26 mouse cellular contexts compared by ENCODE assay signal in genomic region chr7:80711496-80711895, GRCm38 (mm10). TPM values are rescaled to one million over a fixed set of nuclear protein-coding genes. Genes with fewer than 3 reads are reported as not detected.
DNase-seq lines count a peak whose midpoint lies in the region; ATAC-seq and TF ChIP-seq lines count a peak whose summit lies in the region.
"Had no signal": no experiment of that assay in that cellular context is flagged by ENCODE, and none has a peak within 500 bp of the region (broad histone marks: within the 10 kb centered on the region; RNA-seq: fewer than 3 reads in every experiment).

No protein-coding gene starts in this region.

- H3K4me1 ChIP-seq in liver, adult 2 months (ENCODE audit: control insufficient read depth, insufficient read depth, low read length) = no peaks in the 10 kb centered on the region
- H3K4me1 ChIP-seq in liver, postnatal 0 days (ENCODE audit: insufficient read depth) = no peaks in the 10 kb centered on the region
- no peaks in the 10 kb centered on the region for H3K4me1 ChIP-seq in hindbrain, postnatal 0 days (ENCODE audit: insufficient read depth, low read length)
- no peaks in the 10 kb centered on the region for H3K4me1 ChIP-seq in hindbrain, embryonic 13.5 days (replicated peaks)
- H3K4me1 ChIP-seq: embryonic facial prominence, embryonic 10.5 days; embryonic facial prominence, embryonic 13.5 days; forebrain, embryonic 12.5 days; forebrain, embryonic 15.5 days; heart, embryonic 10.5 days; heart, embryonic 13.5 days; hindbrain, embryonic 15.5 days had no signal

- H3K79me2 ChIP-seq in liver, adult 2 months (ENCODE audit: control insufficient read depth, insufficient read depth, low read length) = no peaks in the 10 kb centered on the region

- ATAC-seq in liver, postnatal 0 days = no peak
- ATAC-seq in granulocyte monocyte progenitor cell, adult 5-6 weeks (replicated peaks; ENCODE audit: poor library complexity, severe bottlenecking) = peak; percentile 50
- ATAC-seq in hindbrain, postnatal 0 days = no peak
- ATAC-seq in hindbrain, embryonic 13.5 days (ENCODE audit: low FRiP score) = no peak
- ATAC-seq: activated CD4-positive, CD25-positive, alpha-beta regulatory T cell, adult 4 months; forebrain, embryonic 15.5 days had no signal

- no peak for TF ChIP-seq CTCF in liver, adult 2 months (IDR thresholded peaks at IDR 0.05; ENCODE audit: low read depth, low read length)
- TF ChIP-seq CTCF in liver, postnatal 0 days (IDR thresholded peaks at IDR 0.05; ENCODE audit: low read depth) = no peak
- no peak for TF ChIP-seq CTCF in hindbrain, postnatal 0 days (IDR thresholded peaks at IDR 0.05; ENCODE audit: low read depth)

- 79% methylated on average over 8 of the region's 8 CpGs for WGBS in liver, adult 2 months
- 65% methylated on average over 8 of the region's 8 CpGs for WGBS in liver, postnatal 0 days (ENCODE audit: insufficient replicate concordance)
- WGBS in hindbrain, postnatal 0 days = 79% methylated on average over 8 of the region's 8 CpGs
- WGBS in hindbrain, embryonic 13.5 days = 75% methylated on average over 8 of the region's 8 CpGs

- TF ChIP-seq EP300 in liver, postnatal 0 days (IDR thresholded peaks at IDR 0.05; ENCODE audit: low read depth) = no peak

- peaks cover 3% of the 10 kb centered on the region; the same call in 1 of the 2 replicates for H3K36me3 ChIP-seq in liver, adult 2 months (ENCODE audit: control insufficient read depth, insufficient read depth, low read length)
- H3K36me3 ChIP-seq in liver, postnatal 0 days (replicated peaks; ENCODE audit: insufficient read depth, low read length) = peaks cover 30% of the 10 kb centered on the region
- peaks cover 15% of the 10 kb centered on the region for H3K36me3 ChIP-seq in hindbrain, postnatal 0 days (ENCODE audit: insufficient read depth, low read length)
- peaks cover 45% of the 10 kb centered on the region for H3K36me3 ChIP-seq in hindbrain, embryonic 13.5 days

- no peak overlapping the region for H3K4me3 ChIP-seq in liver, adult 2 months (ENCODE audit: insufficient read depth, low read depth, low read length)
- no peak overlapping the region for H3K4me3 ChIP-seq in liver, postnatal 0 days (ENCODE audit: low read depth, low read length)
- no peak overlapping the region for H3K4me3 ChIP-seq in hindbrain, postnatal 0 days (ENCODE audit: low read length)
- no peak overlapping the region for H3K4me3 ChIP-seq in hindbrain, embryonic 13.5 days
- H3K4me3 ChIP-seq: embryonic facial prominence, embryonic 10.5 days; embryonic facial prominence, embryonic 13.5 days; erythroblast, embryonic 14.5 days; forebrain, embryonic 12.5 days; forebrain, embryonic 15.5 days; heart, adult 2 months; heart, embryonic 10.5 days; heart, embryonic 13.5 days; hindbrain, embryonic 15.5 days had no signal

- peak; percentile 9 for DNase-seq in liver, adult 2 months (ENCODE audit: extremely low read depth, low read depth, low spot score)
- no peak for DNase-seq in liver, postnatal 0 days
- DNase-seq in A20 (ENCODE audit: low read depth, low spot score) = peak; percentile 46
- no peak for DNase-seq in hindbrain, postnatal 0 days (ENCODE audit: low spot score)
- DNase-seq: adrenal gland, adult 8-10 months; adrenal gland, postnatal 25 days; cerebellum, adult 11-12 months; cerebellum, adult 8-10 months; cerebellum, postnatal 10 days; cerebellum, postnatal 36 days; embryo, embryonic 11 days; gastrocnemius, postnatal 25 days; heart, adult 2 months; heart, postnatal 14 days; heart, postnatal 4 days had no signal

- no peaks in the 10 kb centered on the region for H3K9me3 ChIP-seq in liver, postnatal 0 days (ENCODE audit: low read length)
- H3K9me3 ChIP-seq in hindbrain, postnatal 0 days (ENCODE audit: low read length) = no peaks in the 10 kb centered on the region
- no peaks in the 10 kb centered on the region for H3K9me3 ChIP-seq in hindbrain, embryonic 13.5 days
- H3K9me3 ChIP-seq: embryonic facial prominence, embryonic 10.5 days; embryonic facial prominence, embryonic 13.5 days; forebrain, embryonic 12.5 days; forebrain, embryonic 15.5 days; heart, embryonic 10.5 days; heart, embryonic 13.5 days; hindbrain, embryonic 15.5 days had no signal

- H3K27ac ChIP-seq in liver, adult 2 months (replicated peaks; ENCODE audit: insufficient read depth, low read depth, low read length) = no peak overlapping the region
- no peak overlapping the region for H3K27ac ChIP-seq in liver, postnatal 0 days (ENCODE audit: low read depth)
- no peak overlapping the region for H3K27ac ChIP-seq in hindbrain, postnatal 0 days
- H3K27ac ChIP-seq in hindbrain, embryonic 13.5 days = no peak overlapping the region
- H3K27ac ChIP-seq: embryonic facial prominence, embryonic 10.5 days; embryonic facial prominence, embryonic 13.5 days; forebrain, embryonic 12.5 days; forebrain, embryonic 15.5 days; heart, adult 2 months; heart, embryonic 10.5 days; heart, embryonic 13.5 days; hindbrain, embryonic 15.5 days had no signal

- no peak for TF ChIP-seq POLR2A in liver, adult 2 months (IDR thresholded peaks at IDR 0.05; ENCODE audit: extremely low read depth, insufficient read depth, low read length)

- H3K4me2 ChIP-seq in liver, postnatal 0 days (ENCODE audit: low read depth, low read length) = no peak overlapping the region
- H3K4me2 ChIP-seq in hindbrain, postnatal 0 days (ENCODE audit: low read depth, low read length) = no peak overlapping the region
- no peak overlapping the region for H3K4me2 ChIP-seq in hindbrain, embryonic 13.5 days
- H3K4me2 ChIP-seq: embryonic facial prominence, embryonic 13.5 days; forebrain, embryonic 12.5 days; forebrain, embryonic 15.5 days; heart, embryonic 13.5 days; hindbrain, embryonic 15.5 days had no signal

- no peaks in the 10 kb centered on the region for H3K27me3 ChIP-seq in liver, adult 2 months (ENCODE audit: control insufficient read depth, insufficient read depth, low read length)
- no peaks in the 10 kb centered on the region for H3K27me3 ChIP-seq in liver, postnatal 0 days (ENCODE audit: insufficient read depth, low read length)
- H3K27me3 ChIP-seq in hindbrain, postnatal 0 days (ENCODE audit: insufficient read depth, low read length) = no peaks in the 10 kb centered on the region
- H3K27me3 ChIP-seq in hindbrain, embryonic 13.5 days = no peaks in the 10 kb centered on the region
- H3K27me3 ChIP-seq: embryonic facial prominence, embryonic 13.5 days; forebrain, embryonic 12.5 days; forebrain, embryonic 15.5 days; heart, embryonic 13.5 days; hindbrain, embryonic 15.5 days had no signal

- H3K9ac ChIP-seq in liver, adult 2 months (ENCODE audit: low read depth, low read length) = no peak overlapping the region
- H3K9ac ChIP-seq in liver, postnatal 0 days (replicated peaks) = no peak overlapping the region
- H3K9ac ChIP-seq in hindbrain, postnatal 0 days (replicated peaks; ENCODE audit: low read length) = no peak overlapping the region
- no peak overlapping the region for H3K9ac ChIP-seq in hindbrain, embryonic 13.5 days
- H3K9ac ChIP-seq: embryonic facial prominence, embryonic 13.5 days; forebrain, embryonic 12.5 days; forebrain, embryonic 15.5 days; heart, embryonic 13.5 days; hindbrain, embryonic 15.5 days had no signal

RNA-seq across cellular contexts. Expression of gene Crtc3, which starts 22.8 kb away (rescaled TPM):
- 3.0 and 5.4 TPM in 2 replicates for total RNA-seq in liver, adult 2 months (2014; rRNA removed)
- 8.7 and 12.9 TPM in 2 replicates for polyA plus RNA-seq in liver, adult 2 months (2012; rRNA removed)
- polyA plus RNA-seq in liver, postnatal 0 days (2015; fragmentation: Nextera tagmentation; extraction: Ambion mirVana) = 4.1 and 5.4 TPM in 2 replicates
- total RNA-seq in granulocyte monocyte progenitor cell, adult 5-6 weeks (2014; fragmentation: Nextera tagmentation) = 21.7 and 33.0 TPM in 2 replicates
- total RNA-seq in granulocyte monocyte progenitor cell, adult 5-6 weeks (2017) = 6.2 and 6.8 TPM in 2 replicates
- 16.2 and 16.9 TPM in 2 replicates for total RNA-seq in hindbrain, postnatal 0 days (2014; rRNA removed)
- 15.1 and 17.2 TPM in 2 replicates for polyA plus RNA-seq in hindbrain, postnatal 0 days (2015; fragmentation: Nextera tagmentation; extraction: Ambion mirVana)
- 14.3 and 16.5 TPM in 2 replicates for polyA plus RNA-seq in hindbrain, embryonic 13.5 days (2015; fragmentation: Nextera tagmentation; extraction: Ambion mirVana)

Comparison
In these comparisons a context has a peak if more than half of its experiments do, and no peak if none do; other contexts are left out.
1. DNase-seq: peak in liver, adult 2 months (single experiment) and A20 (single experiment); none in liver, postnatal 0 days (single experiment) and hindbrain, postnatal 0 days (single experiment).